Mouse (Mus musculus) bone marrow macrophage, adult 2 months (primary cell): ENCODE measurements around the gene Vsir.

Experiments used
- CTCF ChIP-seq: IDR thresholded peaks from 2 replicates; pipeline ENCODE4 v1.5.1; 2012; ENCODE audit warnings: low read depth, mild to moderate bottlenecking, low read length, moderate library complexity
- POLR2A ChIP-seq: IDR thresholded peaks from 2 replicates; pipeline ENCODE4 v1.6.1; 2012; ENCODE audit warnings: mild to moderate bottlenecking, low read depth, low read length, borderline replicate concordance

- TF ChIP-seq CTCF (no peak), POLR2A (no peak)
Observed at GRCm38 (mm10) chr10:60347768-60348610, 1.3 kb downstream of the Vsir start.
